Mouse (Mus musculus) megakaryocyte, embryonic 14.5 days (primary cell): Measurements from ENCODE around the gene Acyp2.

Experiments used
- FLI1 ChIP-seq: IDR thresholded peaks from 2 replicates; pipeline ENCODE4 v1.6.1; 2012; ENCODE audit warnings: low read length, inconsistent platforms, mixed read lengths
- GATA1 ChIP-seq: IDR thresholded peaks from 3 replicates; pipeline ENCODE4 v1.6.1; 2012; ENCODE audit warnings: mixed read lengths, low read length, inconsistent platforms, borderline replicate concordance

- TF ChIP-seq GATA1 (no peak), FLI1 (no peak)
These were observed 18.9 kb downstream of the Acyp2 start for GRCm38 (mm10) chr11:30630514-30630913.
